Mouse (Mus musculus) stomach, postnatal 0 days (tissue): ENCODE results near the gene Zmynd8. TPM values are rescaled to one million over a fixed set of nuclear protein-coding genes. Genes with fewer than 3 reads are reported as not detected.

Experiments used
- ATAC-seq: fragments of 200-750 bp; cut with Nextera tagmentation; 2 replicates; pipeline ENCODE4 v1.8.0; 2017; ENCODE audit not compliant: low FRiP score, low TSS enrichment
- DNase-seq: peaks from one replicate; pipeline ENCODE4 v3.0.0-alpha.2; 2016; ENCODE audit warnings: low spot score
- H3K27ac ChIP-seq: fragments of 300-500 bp; sonication (generic); replicated peaks from 2 replicates; pipeline ENCODE4 v1.5.1; 2014; ENCODE audit warnings: mild to moderate bottlenecking, control low read depth
- H3K27me3 ChIP-seq: fragments of 300-500 bp; sonication (generic); 2 replicates; pipeline ENCODE4 v1.6.1; 2014; ENCODE audit warnings: low read length; ENCODE audit not compliant: control insufficient read depth, insufficient read depth
- H3K36me3 ChIP-seq: fragments of 300-500 bp; sonication (generic); 2 replicates; pipeline ENCODE4 v1.6.1; 2014; ENCODE audit warnings: low read length, mixed read lengths; ENCODE audit not compliant: control insufficient read depth, insufficient read depth
- H3K4me1 ChIP-seq: fragments of 300-500 bp; sonication (generic); replicated peaks from 2 replicates; pipeline ENCODE4 v1.6.1; 2014; ENCODE audit warnings: antibody characterized with exemption; ENCODE audit not compliant: control insufficient read depth, insufficient read depth
- H3K4me2 ChIP-seq: fragments of 300-500 bp; sonication (generic); replicated peaks from 2 replicates; pipeline ENCODE4 v1.6.1; 2014; ENCODE audit warnings: low read depth, mild to moderate bottlenecking, control low read depth, moderate library complexity
- H3K4me3 ChIP-seq: fragments of 300-500 bp; sonication (generic); 2 replicates; pipeline ENCODE4 v1.5.1; 2014; ENCODE audit warnings: low read depth, low read length, control low read depth
- H3K9ac ChIP-seq: fragments of 300-500 bp; sonication (generic); 2 replicates; pipeline ENCODE4 v1.6.1; 2014; ENCODE audit warnings: mild to moderate bottlenecking, low read length, control low read depth, mixed read lengths
- H3K9me3 ChIP-seq: fragments of 300-500 bp; sonication (generic); 2 replicates; pipeline ENCODE4 v1.6.1; 2016; ENCODE audit warnings: low read length; ENCODE audit not compliant: control insufficient read depth
- CTCF ChIP-seq: IDR thresholded peaks from 2 replicates; pipeline ENCODE4 v1.5.1; 2016; ENCODE audit warnings: antibody characterized with exemption, low read depth, mild to moderate bottlenecking, moderate library complexity
- EP300 ChIP-seq: optimal IDR thresholded peaks from 2 replicates; pipeline ENCODE3; 2016; ENCODE audit warnings: antibody characterized with exemption
- WGBS: fragments of 180-500 bp; shearing (Covaris S2); extraction: QIAGEN DNeasy Blood & Tissue Kit; methylation state at CpG from one replicate; pipeline ENCODE4 v1.1.7; 2014; 5-methylcytosine and 5-hydroxymethylcytosine counted together
- polyA plus RNA-seq: library from polyadenylated mRNA; unstranded; fragments of >200 nt; fragmentation: Nextera tagmentation; extraction: Ambion mirVana; gene quantifications from 2 replicates; pipeline ENCODE4 v1.2.1, GENCODE M21; 2015

Gene Zmynd8
- polyA plus RNA-seq, 1 experiment from 2014 or later: 29.7 TPM

DNA sequence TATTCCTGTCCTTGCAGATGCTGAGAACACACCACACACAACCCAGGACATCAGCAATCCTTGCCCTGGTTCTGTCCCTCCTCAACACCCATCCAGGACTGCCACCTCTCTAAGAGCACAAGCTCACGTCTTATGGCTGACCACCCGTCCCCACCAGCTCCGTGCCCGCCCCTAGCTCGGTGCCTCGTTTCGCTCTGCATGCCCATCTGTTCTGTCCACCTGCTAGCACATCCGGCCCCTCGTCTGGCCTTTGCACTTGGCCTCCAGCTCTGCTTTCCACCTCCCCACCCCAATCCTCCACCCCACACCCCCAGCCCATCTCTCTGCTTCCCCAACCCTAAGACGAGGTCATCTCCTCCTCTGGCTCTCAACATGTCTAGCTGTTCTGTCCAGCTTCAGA lies 8.9 kb downstream of the Zmynd8 start:
- H3K4me1 ChIP-seq: peaks cover 29% of the 10 kb centered on the region
- ATAC-seq (no peak), DNase-seq (no peak)
- H3K36me3 ChIP-seq: no peaks in the 10 kb centered on the region
- no peaks in the 10 kb centered on the region for H3K9me3 ChIP-seq
- H3K4me3 ChIP-seq: no peak overlapping the region
- 0 out of 2 replicates have a peak overlapping the region, but pooled peaks have one; percentile 13 for H3K9ac ChIP-seq
- no peaks in the 10 kb centered on the region for H3K27me3 ChIP-seq
- TF ChIP-seq CTCF (no peak), EP300 (no peak)
- peak overlapping the region; percentile 20; the same call in 1 of the 2 replicates for H3K27ac ChIP-seq
- WGBS: 88% methylated on average over 10 of the region's 10 CpGs
- H3K4me2 ChIP-seq: no peak overlapping the region

- H3K9ac ChIP-seq: peak overlapping the region; percentile 23; the same call in 1 of the 2 replicates
- peaks cover 31% of the 10 kb centered on the region for H3K4me1 ChIP-seq
- 50% methylated on average over 7 of the region's 7 CpGs for WGBS
Observed at GRCm38 (mm10) chr2:165889266-165889665, 9.6 kb downstream of the Zmynd8 start.

GRCm38 (mm10) chr2:165888813-165889221 lies 10.0 kb downstream of the Zmynd8 start:
- Histone ChIP-seq H3K4me1 (peaks cover 33% of the 10 kb centered on the region), H3K9me3 (no peaks in the 10 kb centered on the region), H3K27me3 (no peaks in the 10 kb centered on the region), H3K4me2 (no peak overlapping the region), H3K27ac (peak overlapping the region; percentile 100), H3K9ac (peak overlapping the region; percentile 48; the same call in 1 of the 2 replicates), H3K36me3 (no peaks in the 10 kb centered on the region), H3K4me3 (no peak overlapping the region)
- DNase-seq (no peak), ATAC-seq (no peak)
- no peak; the same call in 1 of the 2 replicates for TF ChIP-seq CTCF
- TF ChIP-seq EP300: no peak
- WGBS: 26% methylated on average over 3 of the region's 3 CpGs

More at GRCm38 (mm10) chr2:165889266-165889665, 9.6 kb downstream of the Zmynd8 start:
- Histone ChIP-seq H3K9me3 (no peaks in the 10 kb centered on the region), H3K27me3 (no peaks in the 10 kb centered on the region), H3K4me3 (no peak overlapping the region), H3K36me3 (no peaks in the 10 kb centered on the region), H3K27ac (peak overlapping the region; percentile 100), H3K4me2 (no peak overlapping the region)
- ATAC-seq: no peak
- TF ChIP-seq EP300: no peak
- no peak for TF ChIP-seq CTCF
- no peak for DNase-seq

GRCm38 (mm10) chr2:165888396-165888795 lies 10.4 kb downstream of the Zmynd8 start:
- WGBS: 9% methylated on average over 13 of the region's 13 CpGs
- Histone ChIP-seq H3K9me3 (no peaks in the 10 kb centered on the region), H3K27ac (peak overlapping the region; percentile 100), H3K27me3 (no peaks in the 10 kb centered on the region), H3K36me3 (no peaks in the 10 kb centered on the region), H3K9ac (peak overlapping the region; percentile 48), H3K4me3 (no peak overlapping the region), H3K4me1 (peaks cover 35% of the 10 kb centered on the region), H3K4me2 (no peak overlapping the region; the same call in 1 of the 2 replicates)
- DNase-seq (peak; percentile 88), ATAC-seq (0 out of 2 replicates have a peak, but pooled peaks have one; percentile 16)
- no peak for TF ChIP-seq EP300
- TF ChIP-seq CTCF: peak; percentile 30; the same call in 1 of the 2 replicates

DNA sequence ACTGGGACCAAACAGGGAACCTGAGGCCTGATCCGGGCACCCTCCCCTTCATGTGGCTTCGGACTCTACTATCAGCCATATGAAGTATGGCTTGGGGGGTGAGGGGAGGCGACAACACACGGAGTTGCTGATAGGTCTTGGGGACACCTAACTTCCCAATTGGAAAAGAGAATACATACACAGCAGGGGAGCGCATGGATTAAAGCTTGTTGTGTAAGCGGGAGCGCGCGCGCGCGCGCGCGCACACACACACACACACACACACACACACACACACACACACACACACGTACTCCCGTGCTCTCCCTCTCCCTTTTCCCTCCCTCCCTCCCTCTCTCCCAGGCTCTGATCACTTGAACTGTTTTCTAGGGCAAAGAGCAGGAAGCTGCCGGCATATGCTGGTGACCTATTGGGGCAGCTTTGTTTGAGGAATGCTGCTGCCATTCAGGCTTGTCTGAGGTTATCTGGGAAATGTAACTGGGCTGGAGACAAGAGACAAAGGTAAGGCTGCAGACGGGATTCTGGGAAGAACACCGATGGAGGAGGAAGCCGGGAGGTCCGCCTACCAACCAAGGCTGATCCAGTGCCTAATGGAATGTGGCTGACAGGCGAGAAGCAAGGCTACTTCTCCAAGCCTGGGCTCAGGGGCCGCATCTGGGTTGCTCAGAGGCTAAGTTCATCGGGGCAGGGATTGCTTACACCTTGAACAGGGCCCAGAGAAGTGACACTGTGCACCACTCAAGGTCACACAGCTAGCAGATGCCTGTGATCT lies 11.8 kb downstream of the Zmynd8 start:
- no peaks in the 10 kb centered on the region for H3K9me3 ChIP-seq
- WGBS: 14% methylated on average over 24 of the region's 25 CpGs
- H3K27me3 ChIP-seq: no peaks in the 10 kb centered on the region
- no peak for TF ChIP-seq CTCF
- no peak for TF ChIP-seq EP300
- H3K36me3 ChIP-seq: no peaks in the 10 kb centered on the region
- peaks cover 40% of the 10 kb centered on the region for H3K4me1 ChIP-seq
- H3K4me2 ChIP-seq: no peak overlapping the region
- DNase-seq (peak; percentile 82), ATAC-seq (peak; percentile 69)
- H3K9ac ChIP-seq: peak overlapping the region; percentile 55
- peak overlapping the region; percentile 100 for H3K27ac ChIP-seq
- no peak overlapping the region for H3K4me3 ChIP-seq

GRCm38 (mm10) chr2:165886482-165886856 lies 12.3 kb downstream of the Zmynd8 start:
- Histone ChIP-seq H3K36me3 (no peaks in the 10 kb centered on the region), H3K9ac (peak overlapping the region; percentile 55), H3K4me1 (peaks cover 42% of the 10 kb centered on the region), H3K27ac (peak overlapping the region; percentile 100), H3K4me3 (no peak overlapping the region), H3K9me3 (no peaks in the 10 kb centered on the region), H3K27me3 (no peaks in the 10 kb centered on the region), H3K4me2 (no peak overlapping the region)
- WGBS: 9% methylated on average over 3 of the region's 3 CpGs
- no peak for TF ChIP-seq EP300
- ATAC-seq (no peak), DNase-seq (peak; percentile 44)
